In the genomic region with DNA sequence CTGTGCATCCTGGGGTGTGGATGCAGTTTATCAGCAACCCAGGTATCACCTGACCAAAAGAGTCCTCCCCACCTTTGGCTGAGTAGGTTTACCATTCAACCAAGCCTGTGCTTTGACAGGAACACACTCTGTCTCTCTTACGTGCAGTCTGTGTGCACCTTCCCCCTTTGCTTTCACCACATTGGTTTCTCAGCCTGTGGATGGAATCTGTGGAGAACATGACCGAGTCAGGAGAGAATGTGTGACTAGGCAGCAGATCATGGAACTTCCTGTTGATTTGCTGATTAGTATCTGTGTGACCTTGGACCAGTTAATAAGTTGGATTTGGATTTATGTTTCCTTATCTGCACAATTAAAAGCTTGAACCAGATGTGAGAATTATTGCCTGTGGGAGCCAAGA, we compare ENCODE assay signal across 16 mouse cellular contexts. TPM values are rescaled to one million over a fixed set of nuclear protein-coding genes. Genes with fewer than 3 reads are reported as not detected.
DNase-seq lines count a peak whose midpoint lies in the region; ATAC-seq and TF ChIP-seq lines count a peak whose summit lies in the region.
"Had no signal": no experiment of that assay in that cellular context is flagged by ENCODE, and none has a peak within 500 bp of the region (broad histone marks: within the 10 kb centered on the region; RNA-seq: fewer than 3 reads in every experiment).

No protein-coding gene starts in this region.

- intact Hi-C loops in gastrocnemius, adult 2 months (cut with DNase I): no loop called here

- no peak for TF ChIP-seq EP300 in CH12.LX (IDR thresholded peaks at IDR 0.05; ENCODE audit: low read length)
- no peak for TF ChIP-seq EP300 in liver, postnatal 0 days (IDR thresholded peaks at IDR 0.05; ENCODE audit: low read depth)

- 76% methylated on average over 2 of the region's 2 CpGs for WGBS in intestine, embryonic 14.5 days
- WGBS in intestine, embryonic 16.5 days: 65% methylated on average over 2 of the region's 2 CpGs
- 34% methylated on average over 2 of the region's 2 CpGs for WGBS in liver, postnatal 0 days (ENCODE audit: insufficient replicate concordance)
- WGBS in forebrain, embryonic 14.5 days: 90% methylated on average over 2 of the region's 2 CpGs

- no peak for TF ChIP-seq POLR2A in CH12.LX (IDR thresholded peaks at IDR 0.05; ENCODE audit: low read depth, low read length)

- no peaks in the 10 kb centered on the region for H3K27me3 ChIP-seq in intestine, embryonic 14.5 days (replicated peaks; ENCODE audit: control insufficient read depth, insufficient read depth, low read length)
- H3K27me3 ChIP-seq in intestine, embryonic 16.5 days (replicated peaks; ENCODE audit: control insufficient read depth, insufficient read depth, low read length): no peaks in the 10 kb centered on the region
- no peaks in the 10 kb centered on the region for H3K27me3 ChIP-seq in CH12.LX (replicated peaks)
- H3K27me3 ChIP-seq in liver, postnatal 0 days (ENCODE audit: insufficient read depth, low read length): no peaks in the 10 kb centered on the region
- H3K27me3 ChIP-seq in forebrain, embryonic 14.5 days (replicated peaks; ENCODE audit: control insufficient read depth, insufficient read depth, low read length): no peaks in the 10 kb centered on the region
- H3K27me3 ChIP-seq: hindbrain, embryonic 13.5 days; neural tube, embryonic 13.5 days had no signal

- in situ Hi-C loops in CH12.LX (cut with MboI; ENCODE audit: low pct_ligation_motif_present, low pct_unique_long_range_greater_than_20kb, low sequenced_read_pairs): no loop called here

- no peak for TF ChIP-seq RAD21 in CH12.LX (IDR thresholded peaks at IDR 0.05; ENCODE audit: low read depth, low read length)

- H3K9ac ChIP-seq in intestine, embryonic 14.5 days (ENCODE audit: low read length): no peak overlapping the region
- no peak overlapping the region for H3K9ac ChIP-seq in intestine, embryonic 16.5 days (ENCODE audit: low read depth, low read length)
- H3K9ac ChIP-seq in CH12.LX (ENCODE audit: insufficient read depth, low read depth): peak overlapping the region; percentile 21; the same call in 1 of the 2 replicates
- no peak overlapping the region for H3K9ac ChIP-seq in liver, postnatal 0 days (replicated peaks)
- no peak overlapping the region for H3K9ac ChIP-seq in forebrain, embryonic 14.5 days (ENCODE audit: low read length)
- H3K9ac ChIP-seq: hindbrain, embryonic 13.5 days; neural tube, embryonic 13.5 days had no signal

- no peaks in the 10 kb centered on the region for H3K36me3 ChIP-seq in intestine, embryonic 14.5 days (ENCODE audit: control insufficient read depth, insufficient read depth, low read length)
- H3K36me3 ChIP-seq in intestine, embryonic 16.5 days (ENCODE audit: control insufficient read depth, insufficient read depth, low read length): no peaks in the 10 kb centered on the region
- H3K36me3 ChIP-seq in CH12.LX (replicated peaks in 1 of 2; ENCODE audit: control insufficient read depth in 1 of 2, insufficient read depth in 1 of 2, low read length in 1 of 2): peaks cover 0 to 9% of the 10 kb centered on the region in 2 experiments
- H3K36me3 ChIP-seq in liver, postnatal 0 days (replicated peaks; ENCODE audit: insufficient read depth, low read length): no peaks in the 10 kb centered on the region
- H3K36me3 ChIP-seq in forebrain, embryonic 14.5 days (ENCODE audit: control insufficient read depth, insufficient read depth, low read length): no peaks in the 10 kb centered on the region
- H3K36me3 ChIP-seq: hindbrain, embryonic 13.5 days; neural tube, embryonic 13.5 days had no signal

- no peak for DNase-seq in gastrocnemius, adult 2 months
- no peak for DNase-seq in gastrocnemius, postnatal 25 days
- DNase-seq in intestine, embryonic 14.5 days (ENCODE audit: low spot score): no peak
- DNase-seq in CH12.LX (ENCODE audit: extremely low read depth): no peak
- no peak for DNase-seq in liver, postnatal 0 days
- DNase-seq in forebrain, embryonic 14.5 days (ENCODE audit: low spot score): no peak
- DNase-seq in right cerebral cortex, adult 18-20 months: no peak
- DNase-seq: cerebellum, adult 8-10 months; kidney, postnatal 4 days; layer of hippocampus, postnatal 36 days; left cerebral cortex, postnatal 4 days; right cerebral cortex, postnatal 4 days; thymus, adult 2 months had no signal

- H3K79me2 ChIP-seq in CH12.LX (replicated peaks; ENCODE audit: control insufficient read depth, extremely low read depth, insufficient read depth, poor library complexity, severe bottlenecking): peaks cover 17% of the 10 kb centered on the region

- no peak for TF ChIP-seq CTCF in gastrocnemius, adult 2 months (IDR thresholded peaks at IDR 0.05)
- TF ChIP-seq CTCF in CH12.LX (conservative IDR thresholded peaks at IDR 0.05 in 1 of 2, IDR thresholded peaks at IDR 0.05 in 1 of 2; ENCODE audit: low read depth in 2 of 2, low read length in 2 of 2): no peak
- no peak for TF ChIP-seq CTCF in liver, postnatal 0 days (IDR thresholded peaks at IDR 0.05; ENCODE audit: low read depth)

- peak overlapping the region; percentile 68 for H3K27ac ChIP-seq in gastrocnemius, adult 2 months
- H3K27ac ChIP-seq in intestine, embryonic 14.5 days (ENCODE audit: low read depth): peak overlapping the region; percentile 22; the same call in 1 of the 2 replicates
- no peak overlapping the region for H3K27ac ChIP-seq in intestine, embryonic 16.5 days (ENCODE audit: low read length)
- no peak overlapping the region for H3K27ac ChIP-seq in CH12.LX (ENCODE audit: insufficient read depth, low read depth)
- H3K27ac ChIP-seq in liver, postnatal 0 days (ENCODE audit: low read depth): peak overlapping the region; percentile 76
- no peak overlapping the region for H3K27ac ChIP-seq in forebrain, embryonic 14.5 days (ENCODE audit: low read depth, low read length)
- H3K27ac ChIP-seq: hindbrain, embryonic 13.5 days; neural tube, embryonic 13.5 days had no signal

- H3K4me2 ChIP-seq in intestine, embryonic 14.5 days (ENCODE audit: low read length): no peak overlapping the region
- H3K4me2 ChIP-seq in intestine, embryonic 16.5 days (ENCODE audit: low read depth, low read length): no peak overlapping the region
- H3K4me2 ChIP-seq in CH12.LX (ENCODE audit: insufficient read depth, low read depth, poor library complexity, severe bottlenecking): peak overlapping the region; percentile 63; the same call in 1 of the 2 replicates
- H3K4me2 ChIP-seq in liver, postnatal 0 days (ENCODE audit: low read depth, low read length): no peak overlapping the region; the same call in 1 of the 2 replicates
- H3K4me2 ChIP-seq in forebrain, embryonic 14.5 days (ENCODE audit: low read length): no peak overlapping the region
- H3K4me2 ChIP-seq: hindbrain, embryonic 13.5 days; neural tube, embryonic 13.5 days had no signal

- H3K4me3 ChIP-seq in gastrocnemius, adult 2 months: no peak overlapping the region
- H3K4me3 ChIP-seq in intestine, embryonic 14.5 days (ENCODE audit: low read depth, low read length): no peak overlapping the region
- no peak overlapping the region for H3K4me3 ChIP-seq in intestine, embryonic 16.5 days (ENCODE audit: low read length)
- no peak overlapping the region for H3K4me3 ChIP-seq in CH12.LX (replicated peaks in 1 of 3; ENCODE audit: low read depth in 2 of 3, low read length in 2 of 3, poor library complexity in 1 of 3)
- H3K4me3 ChIP-seq in liver, postnatal 0 days (ENCODE audit: low read depth, low read length): no peak overlapping the region
- no peak overlapping the region for H3K4me3 ChIP-seq in forebrain, embryonic 14.5 days (ENCODE audit: low read depth, low read length)
- H3K4me3 ChIP-seq: hindbrain, embryonic 13.5 days; neural tube, embryonic 13.5 days had no signal

- dilution Hi-C loops in CH12.LX (cut with MboI; ENCODE audit: extremely low pct_ligation_motif_present, extremely low pct_unique_long_range_greater_than_20kb, low sequenced_read_pairs): no loop called here

- H3K9me3 ChIP-seq in intestine, embryonic 14.5 days (ENCODE audit: control insufficient read depth, low read length): no peaks in the 10 kb centered on the region
- H3K9me3 ChIP-seq in intestine, embryonic 16.5 days (ENCODE audit: control insufficient read depth, low read length): no peaks in the 10 kb centered on the region
- no peaks in the 10 kb centered on the region for H3K9me3 ChIP-seq in CH12.LX (replicated peaks; ENCODE audit: low read length)
- H3K9me3 ChIP-seq in liver, postnatal 0 days (ENCODE audit: low read length): no peaks in the 10 kb centered on the region
- H3K9me3 ChIP-seq in forebrain, embryonic 14.5 days (replicated peaks; ENCODE audit: control insufficient read depth, low read length): no peaks in the 10 kb centered on the region
- H3K9me3 ChIP-seq: hindbrain, embryonic 13.5 days; neural tube, embryonic 13.5 days had no signal

- peaks cover 10% of the 10 kb centered on the region for H3K4me1 ChIP-seq in intestine, embryonic 14.5 days (replicated peaks; ENCODE audit: control insufficient read depth, insufficient read depth, low read length)
- peaks cover 15% of the 10 kb centered on the region for H3K4me1 ChIP-seq in intestine, embryonic 16.5 days (ENCODE audit: control insufficient read depth, insufficient read depth, low read length)
- H3K4me1 ChIP-seq in CH12.LX (ENCODE audit: control insufficient read depth in 1 of 2, insufficient read depth in 2 of 2): peaks cover 17 to 57% of the 10 kb centered on the region in 2 experiments
- peaks cover 26% of the 10 kb centered on the region for H3K4me1 ChIP-seq in liver, postnatal 0 days (ENCODE audit: insufficient read depth)
- peaks cover 2% of the 10 kb centered on the region; the same call in 1 of the 2 replicates for H3K4me1 ChIP-seq in forebrain, embryonic 14.5 days (ENCODE audit: control insufficient read depth, insufficient read depth, low read length)

- ATAC-seq in intestine, embryonic 14.5 days (replicated peaks; ENCODE audit: low FRiP score, low TSS enrichment, low read depth): no peak
- no peak for ATAC-seq in intestine, embryonic 16.5 days
- no peak for ATAC-seq in liver, postnatal 0 days
- no peak for ATAC-seq in forebrain, embryonic 14.5 days

RNA-seq across cellular contexts. Expression of a gene that starts 3.7 kb away (rescaled TPM):
- 1 to 10 TPM; 4.0 to 4.9 TPM for total RNA-seq in gastrocnemius, adult 2 months (2021)
- total RNA-seq in gastrocnemius, postnatal 25 days (2021): 1 to 10 TPM; 3.8 to 3.9 TPM
- 17.8 and 18.7 TPM in 2 replicates for polyA plus RNA-seq in intestine, embryonic 14.5 days (2014; fragmentation: Nextera tagmentation; extraction: Ambion mirVana)
- 30.3 and 33.3 TPM in 2 replicates for polyA plus RNA-seq in intestine, embryonic 16.5 days (2015; fragmentation: Nextera tagmentation; extraction: Ambion mirVana)
- total RNA-seq in CH12.LX (2012; rRNA removed): 16.7 and 18.7 TPM in 2 replicates
- 10.9 and 15.0 TPM in 2 replicates for total RNA-seq in CH12.LX (2014; rRNA removed)
- 10.7 and 11.2 TPM in 2 replicates for polyA plus RNA-seq in CH12.LX (2012; ENCODE audit: insufficient read length, low read depth)
- 4.2 and 4.5 TPM in 2 replicates for polyA plus RNA-seq in liver, postnatal 0 days (2015; fragmentation: Nextera tagmentation; extraction: Ambion mirVana)
- 28.1 and 31.5 TPM in 2 replicates for polyA plus RNA-seq in forebrain, embryonic 14.5 days (2014; fragmentation: Nextera tagmentation; extraction: Ambion mirVana)

RNA-seq across cellular contexts. Expression of a gene that starts 4.3 kb away (rescaled TPM):
- total RNA-seq in gastrocnemius, adult 2 months (2021): 10 to 100 TPM; 14.5 to 16.2 TPM
- total RNA-seq in gastrocnemius, postnatal 25 days (2021): 10 to 100 TPM; 15.6 to 19.2 TPM
- polyA plus RNA-seq in intestine, embryonic 14.5 days (2014; fragmentation: Nextera tagmentation; extraction: Ambion mirVana): 23.5 and 27.6 TPM in 2 replicates
- polyA plus RNA-seq in intestine, embryonic 16.5 days (2015; fragmentation: Nextera tagmentation; extraction: Ambion mirVana): 8.6 and 9.7 TPM in 2 replicates
- total RNA-seq in CH12.LX (2012; rRNA removed) (16.1 and 16.5 TPM in 2 replicates), CH12.LX (2014; rRNA removed) (15.3 and 16.6 TPM in 2 replicates)
- 12.4 and 14.8 TPM in 2 replicates for polyA plus RNA-seq in CH12.LX (2012; ENCODE audit: insufficient read length, low read depth)
- polyA plus RNA-seq in liver, postnatal 0 days (2015; fragmentation: Nextera tagmentation; extraction: Ambion mirVana): 2.6 and 4.4 TPM in 2 replicates
- polyA plus RNA-seq in forebrain, embryonic 14.5 days (2014; fragmentation: Nextera tagmentation; extraction: Ambion mirVana): 107 and 164 TPM in 2 replicates

Comparison
In these comparisons a context has a peak if more than half of its experiments do, and no peak if none do; other contexts are left out.
1. H3K27ac ChIP-seq: peak in gastrocnemius, adult 2 months (single experiment), intestine, embryonic 14.5 days (single experiment) and liver, postnatal 0 days (single experiment); none in intestine, embryonic 16.5 days (single experiment), CH12.LX (single experiment) and forebrain, embryonic 14.5 days (single experiment).